Mouse (Mus musculus) urinary bladder, adult 2 months (tissue): ENCODE results near the gene Gm42421. TPM values are rescaled to one million over a fixed set of nuclear protein-coding genes. Genes with fewer than 3 reads are reported as not detected.

Experiments
- polyA plus RNA-seq: library from polyadenylated mRNA; depleted of rRNA; stranded (reverse); fragments of >200 nt; gene quantifications from 2 replicates; pipeline ENCODE4 v1.2.3, GENCODE M21; 2012; rRNA removed

The Gm42421 gene
- polyA plus RNA-seq, 1 experiment = 1.2 TPM

Other genes with a start within 250 kb of the Gm42421 start
- 4.2 and 6.6 TPM in 2 replicates for gene Usp42, start 195.9 kb upstream of the Gm42421 start, polyA plus RNA-seq
- gene Eif2ak1, start 110.4 kb upstream of the Gm42421 start, polyA plus RNA-seq = 15.2 and 18.9 TPM in 2 replicates
- gene Ankrd61, start 30.5 kb upstream of the Gm42421 start, polyA plus RNA-seq = 0.09 and 0.14 TPM in 2 replicates
- 46.7 and 53.3 TPM in 2 replicates for gene Aimp2, start 18.3 kb upstream of the Gm42421 start, polyA plus RNA-seq
- gene Pms2, start 18.2 kb upstream of the Gm42421 start, polyA plus RNA-seq = 6.5 and 7.1 TPM in 2 replicates
- gene Rsph10b, start 4.9 kb downstream of the Gm42421 start, polyA plus RNA-seq = 2.6 and 2.8 TPM in 2 replicates
- 38.6 and 40.0 TPM in 2 replicates for gene Ccz1, start 86.7 kb downstream of the Gm42421 start, polyA plus RNA-seq
- not detected in 2 replicates for gene Ocm, start 98.5 kb downstream of the Gm42421 start, polyA plus RNA-seq
- 13.7 and 15.8 TPM in 2 replicates for gene Lmtk2, start 172.3 kb downstream of the Gm42421 start, polyA plus RNA-seq